Mouse (Mus musculus): ENCODE data around the gene Kcne3. TPM values are rescaled to one million over a fixed set of nuclear protein-coding genes. Genes with fewer than 3 reads are reported as not detected.

Kcne3 gene
- polyA plus RNA-seq, 1 experiment from 2014 or later, result 3.8 TPM

DNA sequence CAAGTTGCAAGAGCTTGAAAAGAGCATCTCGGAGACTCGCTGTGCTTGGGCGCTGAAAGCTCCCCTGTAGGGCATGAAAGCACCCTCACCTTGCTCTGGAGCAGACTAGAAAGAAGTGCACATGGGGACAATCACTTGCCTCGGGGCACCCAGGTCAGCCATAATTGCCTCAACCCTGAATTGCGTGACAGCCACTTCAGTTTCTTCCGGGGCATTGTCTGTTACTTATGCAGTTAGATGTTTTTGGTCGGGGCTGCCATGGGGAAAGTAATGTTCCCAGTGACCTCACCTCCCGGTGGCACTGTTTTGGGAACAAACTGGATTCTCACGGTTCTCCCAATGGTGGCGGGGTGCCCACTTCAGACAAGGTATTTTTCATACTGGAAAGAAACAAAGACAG, 26.2 kb upstream of the Kcne3 start:
- H3K27me3 ChIP-seq (ENCODE audit: control insufficient read depth, insufficient read depth, low read length), result no peaks in the 10 kb centered on the region
- no peaks in the 10 kb centered on the region for H3K36me3 ChIP-seq (ENCODE audit: control insufficient read depth, insufficient read depth, low read length)
- no peak overlapping the region for H3K27ac ChIP-seq (ENCODE audit: low read depth, low read length)
- ATAC-seq (ENCODE audit: insufficient read depth, low FRiP score, low TSS enrichment), result no peak
- no peak for DNase-seq (ENCODE audit: low spot score)
- H3K4me2 ChIP-seq (ENCODE audit: low read depth), result no peak overlapping the region
- no peak overlapping the region for H3K4me3 ChIP-seq (ENCODE audit: low read depth, low read length)
- H3K9ac ChIP-seq (ENCODE audit: low read length), result no peak overlapping the region
- H3K4me1 ChIP-seq (ENCODE audit: control insufficient read depth, insufficient read depth, low read length), result no peaks in the 10 kb centered on the region
- no peaks in the 10 kb centered on the region for H3K9me3 ChIP-seq (ENCODE audit: control insufficient read depth, low read length)
- WGBS, result 58% methylated on average over 10 of the region's 10 CpGs

DNA sequence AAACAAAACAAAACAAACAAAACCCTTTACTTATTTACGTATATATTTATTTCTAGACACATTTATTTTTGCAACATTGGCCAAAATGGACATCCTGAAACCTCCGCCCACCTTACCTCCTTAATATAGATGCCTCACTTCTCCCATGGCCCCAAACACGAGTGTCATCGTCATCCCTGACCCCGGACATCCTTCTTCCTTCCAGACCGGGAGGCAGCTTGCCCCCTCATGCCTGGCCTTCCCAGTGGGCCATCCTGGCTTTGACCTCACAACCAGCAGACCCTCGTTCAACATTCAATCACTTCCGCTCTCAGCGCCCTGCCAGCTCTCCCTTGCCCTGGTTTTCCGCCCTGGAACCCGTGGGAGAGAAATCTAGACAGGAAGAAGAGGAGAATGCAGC, 25.7 kb upstream of the Kcne3 start:
- Histone ChIP-seq H3K4me2 (ENCODE audit: low read depth) (no peak overlapping the region), H3K36me3 (ENCODE audit: control insufficient read depth, insufficient read depth, low read length) (no peaks in the 10 kb centered on the region), H3K27ac (ENCODE audit: low read depth, low read length) (no peak overlapping the region), H3K9ac (ENCODE audit: low read length) (no peak overlapping the region), H3K4me3 (ENCODE audit: low read depth, low read length) (no peak overlapping the region), H3K4me1 (ENCODE audit: control insufficient read depth, insufficient read depth, low read length) (no peaks in the 10 kb centered on the region), H3K27me3 (ENCODE audit: control insufficient read depth, insufficient read depth, low read length) (no peaks in the 10 kb centered on the region), H3K9me3 (ENCODE audit: control insufficient read depth, low read length) (no peaks in the 10 kb centered on the region)
- ATAC-seq (ENCODE audit: insufficient read depth, low FRiP score, low TSS enrichment) (no peak), DNase-seq (ENCODE audit: low spot score) (no peak)
- WGBS, result 87% methylated on average over 11 of the region's 11 CpGs

DNA sequence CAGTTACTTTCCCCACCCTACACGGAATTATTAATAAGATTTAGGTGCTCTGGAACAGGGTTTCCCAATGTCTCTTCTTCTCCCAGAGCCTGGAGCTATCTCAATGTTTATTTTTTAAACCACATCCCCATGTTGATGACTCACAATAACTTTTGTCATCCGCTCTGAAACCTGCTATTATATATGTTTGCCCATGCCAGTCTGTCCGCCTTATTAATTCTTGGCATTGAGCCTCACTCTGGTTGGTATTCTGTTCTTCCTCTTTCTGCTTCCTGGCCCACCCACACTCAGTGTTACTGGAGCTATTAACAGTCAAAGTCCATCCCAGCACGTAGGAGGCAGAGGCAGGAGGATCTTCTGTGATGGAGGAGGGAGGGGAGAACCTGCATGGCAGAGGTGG, 18.6 kb upstream of the Kcne3 start:
- 79% methylated on average over 4 of the region's 4 CpGs for WGBS
- H3K4me1 ChIP-seq (ENCODE audit: control insufficient read depth, insufficient read depth, low read length), result no peaks in the 10 kb centered on the region
- no peak overlapping the region for H3K9ac ChIP-seq (ENCODE audit: low read length)
- no peaks in the 10 kb centered on the region for H3K27me3 ChIP-seq (ENCODE audit: control insufficient read depth, insufficient read depth, low read length)
- H3K27ac ChIP-seq (ENCODE audit: low read depth, low read length), result no peak overlapping the region
- ATAC-seq (ENCODE audit: insufficient read depth, low FRiP score, low TSS enrichment) (no peak), DNase-seq (ENCODE audit: low spot score) (no peak)
- no peaks in the 10 kb centered on the region for H3K36me3 ChIP-seq (ENCODE audit: control insufficient read depth, insufficient read depth, low read length)
- no peaks in the 10 kb centered on the region for H3K9me3 ChIP-seq (ENCODE audit: control insufficient read depth, low read length)
- no peak overlapping the region for H3K4me2 ChIP-seq (ENCODE audit: low read depth)
- no peak overlapping the region for H3K4me3 ChIP-seq (ENCODE audit: low read depth, low read length)

DNA sequence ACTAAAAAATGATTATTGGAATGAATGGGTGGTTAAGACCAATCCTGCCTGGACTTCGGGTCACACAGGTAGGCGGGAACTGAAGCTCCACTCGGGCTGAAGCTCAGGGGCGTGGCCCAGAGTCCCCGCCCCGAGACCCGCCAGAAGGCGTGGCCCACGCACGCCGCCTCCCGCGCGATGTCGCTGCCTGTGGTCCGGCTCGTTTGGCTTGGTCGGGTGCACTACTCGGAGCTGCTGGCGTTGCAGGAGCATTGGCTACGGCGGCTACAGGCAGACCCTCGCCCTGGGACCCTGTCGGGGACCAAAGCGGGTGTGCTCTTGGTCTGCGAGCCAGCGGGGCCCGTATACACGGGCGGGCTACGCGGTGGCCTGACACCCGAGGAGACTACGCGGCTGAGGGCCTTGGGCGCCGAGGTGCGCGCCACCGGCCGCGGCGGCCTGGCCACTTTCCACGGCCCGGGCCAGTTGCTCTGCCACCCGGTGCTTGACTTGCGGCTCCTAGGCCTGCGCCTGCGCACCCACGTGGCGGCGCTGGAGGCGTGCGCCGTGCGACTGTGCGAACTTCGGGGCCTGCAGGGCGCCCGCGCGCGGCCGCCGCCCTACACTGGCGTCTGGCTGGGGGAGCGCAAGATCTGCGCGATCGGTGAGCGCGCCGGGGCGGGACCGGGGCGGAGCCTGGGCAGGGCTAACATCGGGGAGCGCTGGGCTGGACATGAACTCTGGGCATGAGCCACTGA, 17.0 kb upstream of the Kcne3 start, which contains the start of gene Lipt2:
TSS of gene Lipt2 (plus strand) at position 173 of the 737 bp plus-strand sequence.
- H3K4me3 ChIP-seq (ENCODE audit: low read depth, low read length), result peak within 1 kb of the TSS; percentile 76
- H3K9me3 ChIP-seq (ENCODE audit: control insufficient read depth, low read length), result no peaks in the 10 kb centered on the region
- H3K9ac ChIP-seq (ENCODE audit: low read length), result peak within 1 kb of the TSS; percentile 88
- ATAC-seq (ENCODE audit: insufficient read depth, low FRiP score, low TSS enrichment) (peak; percentile 96), DNase-seq (ENCODE audit: low spot score) (peak; percentile 93)
- H3K4me2 ChIP-seq (ENCODE audit: low read depth), result peak within 1 kb of the TSS; percentile 93
- WGBS, result under 1% methylated on average over 76 of the region's 78 CpGs
- no peaks in the 10 kb centered on the region for H3K27me3 ChIP-seq (ENCODE audit: control insufficient read depth, insufficient read depth, low read length)
- peak within 1 kb of the TSS; percentile 94 for H3K27ac ChIP-seq (ENCODE audit: low read depth, low read length)
- H3K4me1 ChIP-seq (ENCODE audit: control insufficient read depth, insufficient read depth, low read length), result no peaks in the 10 kb centered on the region
- no peaks in the 10 kb centered on the region for H3K36me3 ChIP-seq (ENCODE audit: control insufficient read depth, insufficient read depth, low read length)

DNA sequence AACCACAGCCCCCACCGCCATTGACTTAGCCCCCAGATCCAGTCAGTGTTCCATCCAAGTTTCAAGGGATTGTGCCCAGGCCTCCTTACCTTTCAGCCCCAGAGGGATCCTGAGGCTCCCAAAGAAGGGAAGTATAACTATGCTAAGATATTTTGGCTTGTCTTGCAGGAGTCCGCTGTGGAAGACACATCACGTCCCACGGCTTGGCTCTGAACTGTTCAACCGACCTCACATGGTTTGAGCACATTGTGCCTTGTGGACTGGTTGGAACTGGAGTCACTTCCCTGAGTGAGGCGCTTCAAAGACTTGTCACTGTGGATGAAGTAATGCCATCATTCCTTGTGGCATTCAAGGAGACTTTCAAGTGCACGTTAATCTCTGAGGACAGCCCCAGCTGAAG, 16.3 kb upstream of the Kcne3 start:
- no peak for DNase-seq (ENCODE audit: low spot score)
- H3K36me3 ChIP-seq (ENCODE audit: control insufficient read depth, insufficient read depth, low read length), result no peaks in the 10 kb centered on the region
- H3K9me3 ChIP-seq (ENCODE audit: control insufficient read depth, low read length), result no peaks in the 10 kb centered on the region
- WGBS, result 74% methylated on average over 7 of the region's 7 CpGs
- no peaks in the 10 kb centered on the region for H3K27me3 ChIP-seq (ENCODE audit: control insufficient read depth, insufficient read depth, low read length)
- 0 out of 2 replicates have a peak overlapping the region, but pooled peaks have one; percentile 94 for H3K27ac ChIP-seq (ENCODE audit: low read depth, low read length)
- peak overlapping the region; percentile 76 for H3K4me3 ChIP-seq (ENCODE audit: low read depth, low read length)
- H3K4me2 ChIP-seq (ENCODE audit: low read depth), result peak overlapping the region; percentile 93
- peak overlapping the region; percentile 88; the same call in 1 of the 2 replicates for H3K9ac ChIP-seq (ENCODE audit: low read length)
- no peaks in the 10 kb centered on the region for H3K4me1 ChIP-seq (ENCODE audit: control insufficient read depth, insufficient read depth, low read length)
- ATAC-seq (ENCODE audit: insufficient read depth, low FRiP score, low TSS enrichment), result no peak

DNA sequence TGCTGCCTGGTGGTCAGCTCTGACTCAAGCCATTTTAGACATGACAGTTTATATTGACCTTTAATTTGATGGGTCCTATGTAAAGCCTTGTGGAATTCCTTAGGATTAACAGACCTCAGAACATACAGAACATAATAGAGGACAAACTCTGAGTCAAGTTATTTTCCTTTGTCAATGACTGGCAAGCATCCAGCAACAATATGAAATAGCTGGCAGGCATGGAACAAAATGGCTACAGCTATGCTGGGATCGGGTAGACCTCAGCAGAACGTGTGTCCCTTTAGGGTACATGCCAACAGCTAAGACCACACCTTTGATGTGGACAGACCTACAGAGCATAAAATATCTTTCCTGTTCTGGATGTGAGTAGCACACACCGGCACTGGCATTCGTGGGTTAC, 12.8 kb upstream of the Kcne3 start:
- no peak for DNase-seq (ENCODE audit: low spot score)
- Histone ChIP-seq H3K9ac (ENCODE audit: low read length) (no peak overlapping the region), H3K4me2 (ENCODE audit: low read depth) (no peak overlapping the region), H3K9me3 (ENCODE audit: control insufficient read depth, low read length) (no peaks in the 10 kb centered on the region), H3K4me1 (ENCODE audit: control insufficient read depth, insufficient read depth, low read length) (no peaks in the 10 kb centered on the region), H3K36me3 (ENCODE audit: control insufficient read depth, insufficient read depth, low read length) (no peaks in the 10 kb centered on the region), H3K27me3 (ENCODE audit: control insufficient read depth, insufficient read depth, low read length) (no peaks in the 10 kb centered on the region), H3K4me3 (ENCODE audit: low read depth, low read length) (no peak overlapping the region), H3K27ac (ENCODE audit: low read depth, low read length) (no peak overlapping the region)
- 95% methylated on average over 4 of the region's 4 CpGs for WGBS
- no peak for ATAC-seq (ENCODE audit: insufficient read depth, low FRiP score, low TSS enrichment)

DNA sequence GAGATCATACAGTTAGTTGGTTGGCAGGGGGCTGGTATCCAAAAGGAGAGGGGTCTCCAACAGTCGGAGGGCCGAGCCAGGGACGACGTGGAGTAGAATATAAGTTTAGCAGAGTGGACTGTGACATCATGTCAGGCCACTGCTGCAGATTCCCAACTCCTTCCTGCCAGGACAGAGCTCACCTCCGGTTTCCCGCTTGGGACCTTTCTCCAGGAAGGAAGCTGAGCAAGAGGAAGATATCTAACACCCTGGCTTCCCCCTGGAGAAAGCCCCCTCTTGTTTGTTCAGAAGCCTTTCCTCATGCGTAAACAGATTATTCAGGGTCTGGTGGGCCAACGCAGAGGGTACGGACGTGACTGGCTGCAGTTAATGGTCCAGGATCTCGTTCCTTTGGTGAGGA, 7.6 kb upstream of the Kcne3 start:
- H3K4me3 ChIP-seq (ENCODE audit: low read depth, low read length), result no peak overlapping the region
- no peak overlapping the region for H3K4me2 ChIP-seq (ENCODE audit: low read depth)
- no peak overlapping the region for H3K9ac ChIP-seq (ENCODE audit: low read length)
- no peaks in the 10 kb centered on the region for H3K36me3 ChIP-seq (ENCODE audit: control insufficient read depth, insufficient read depth, low read length)
- H3K27ac ChIP-seq (ENCODE audit: low read depth, low read length), result no peak overlapping the region
- WGBS, result 83% methylated on average over 11 of the region's 11 CpGs
- no peaks in the 10 kb centered on the region for H3K9me3 ChIP-seq (ENCODE audit: control insufficient read depth, low read length)
- H3K27me3 ChIP-seq (ENCODE audit: control insufficient read depth, insufficient read depth, low read length), result no peaks in the 10 kb centered on the region
- H3K4me1 ChIP-seq (ENCODE audit: control insufficient read depth, insufficient read depth, low read length), result no peaks in the 10 kb centered on the region
- no peak for DNase-seq (ENCODE audit: low spot score)
- no peak for ATAC-seq (ENCODE audit: insufficient read depth, low FRiP score, low TSS enrichment)

GRCm38 (mm10) chr7:100170756-100171155, 5.5 kb upstream of the Kcne3 start:
- H3K4me1 ChIP-seq (ENCODE audit: control insufficient read depth, insufficient read depth, low read length), result no peaks in the 10 kb centered on the region
- no peak overlapping the region for H3K9ac ChIP-seq (ENCODE audit: low read length)
- DNase-seq (ENCODE audit: low spot score), result no peak
- no peaks in the 10 kb centered on the region for H3K9me3 ChIP-seq (ENCODE audit: control insufficient read depth, low read length)
- 69% methylated on average over 4 of the region's 4 CpGs for WGBS
- H3K4me3 ChIP-seq (ENCODE audit: low read depth, low read length), result no peak overlapping the region
- no peaks in the 10 kb centered on the region for H3K27me3 ChIP-seq (ENCODE audit: control insufficient read depth, insufficient read depth, low read length)
- no peak overlapping the region for H3K4me2 ChIP-seq (ENCODE audit: low read depth)
- no peaks in the 10 kb centered on the region for H3K36me3 ChIP-seq (ENCODE audit: control insufficient read depth, insufficient read depth, low read length)
- no peak for ATAC-seq (ENCODE audit: insufficient read depth, low FRiP score, low TSS enrichment)
- H3K27ac ChIP-seq (ENCODE audit: low read depth, low read length), result no peak overlapping the region
